Mouse (Mus musculus) left cerebral cortex, postnatal 10 days (tissue): ENCODE measurements around the gene Spsb3. TPM values are rescaled to one million over a fixed set of nuclear protein-coding genes. Genes with fewer than 3 reads are reported as not detected.

Source experiments
- DNase-seq, 2 experiments: peaks; one replicate each; pipeline ENCODE4 v3.0.0; 2021 to 2022; ENCODE audit warnings: low spot score in 2 of 2, mixed read lengths in 1 of 2; ENCODE audit errors: extremely low spot score in 1 of 2
- intact Hi-C: fragments of 180-260 bp; cut with DNase I; formaldehyde crosslinking; loops from one replicate; pipeline ENCODE4 v1.15.1; 2025
- total RNA-seq, 2 experiments: library from RNA; stranded (reverse); gene quantifications; 2 replicates each; pipeline ENCODE4 v1.2.3; 2021

Spsb3 gene
- total RNA-seq, 2 experiments from 2014 or later: 48.0 to 48.3 TPM

- DNase-seq: no peak
- intact Hi-C loops: no loop called here
These were observed 18.5 kb upstream of the Spsb3 start for GRCm38 (mm10) chr17:24867914-24868313.

GRCm38 (mm10) chr17:24873695-24874404, 12.6 kb upstream of the Spsb3 start:
- no peak for DNase-seq
- intact Hi-C loops: no loop called here

- DNase-seq: no peak
- intact Hi-C loops: no loop called here
These were observed 12.1 kb upstream of the Spsb3 start for GRCm38 (mm10) chr17:24874405-24874745.

- DNase-seq: no peak
- intact Hi-C loops: no loop called here
These were observed 11.5 kb upstream of the Spsb3 start for GRCm38 (mm10) chr17:24874989-24875388.

- DNase-seq: no peak
- intact Hi-C loops: no loop called here
These were observed 8.9 kb upstream of the Spsb3 start for GRCm38 (mm10) chr17:24877336-24878116.

- intact Hi-C loops: no loop called here
- no peak for DNase-seq
These were observed 8.4 kb upstream of the Spsb3 start for GRCm38 (mm10) chr17:24878117-24878397.

- DNase-seq: no peak
These were observed 7.9 kb upstream of the Spsb3 start for GRCm38 (mm10) chr17:24878531-24878930.

GRCm38 (mm10) chr17:24881738-24882440, 4.6 kb upstream of the Spsb3 start:
- intact Hi-C loops: loop anchor here (5.0 kb wide), 1 partner anchor 145 kb away; the partner anchor contains the start of gene Msrb1
- DNase-seq: no peak

More at GRCm38 (mm10) chr17:24878531-24878930, 7.9 kb upstream of the Spsb3 start:
- intact Hi-C loops: no loop called here

GRCm38 (mm10) chr17:24884391-24884790, 2.1 kb upstream of the Spsb3 start:
- no peak for DNase-seq
- intact Hi-C loops: loop anchor here (5.0 kb wide), 1 partner anchor 147 kb away; the partner anchor contains the start of gene Msrb1

- DNase-seq: peak in 1 of 2 experiments; percentile 55
These were observed 898 bp upstream of the Spsb3 start for GRCm38 (mm10) chr17:24885356-24886133.

GRCm38 (mm10) chr17:24886932-24887271, 459 bp downstream of the Spsb3 start:
- DNase-seq: no peak
- intact Hi-C loops: no loop called here

More at GRCm38 (mm10) chr17:24885356-24886133, 898 bp upstream of the Spsb3 start:
- intact Hi-C loops: no loop called here

GRCm38 (mm10) chr17:24887291-24888080, 1.0 kb downstream of the Spsb3 start:
- intact Hi-C loops: no loop called here
- peak in 1 of 2 experiments; percentile 43 for DNase-seq

GRCm38 (mm10) chr17:24888862-24889261, 2.4 kb downstream of the Spsb3 start:
- DNase-seq: no peak
- intact Hi-C loops: no loop called here

- no peak for DNase-seq
- intact Hi-C loops: no loop called here
These were observed 4.0 kb downstream of the Spsb3 start for GRCm38 (mm10) chr17:24890151-24891092.

GRCm38 (mm10) chr17:24891321-24891720, 4.9 kb downstream of the Spsb3 start:
- DNase-seq: peak in 1 of 2 experiments; percentile 33
- intact Hi-C loops: no loop called here

GRCm38 (mm10) chr17:24892785-24893184, 6.3 kb downstream of the Spsb3 start:
- peak in 1 of 2 experiments; percentile 36 for DNase-seq
- intact Hi-C loops: no loop called here

GRCm38 (mm10) chr17:24893276-24893675, 6.8 kb downstream of the Spsb3 start:
- intact Hi-C loops: no loop called here
- DNase-seq: no peak
